Mouse (Mus musculus): ENCODE data around the gene Tmem11.

- no peak for TF ChIP-seq GATA1 (IDR thresholded peaks at IDR 0.05; ENCODE audit: low read length)
- TF ChIP-seq TAL1 (IDR thresholded peaks at IDR 0.05; ENCODE audit: low read length): no peak
These were observed 35.4 kb upstream of the Tmem11 start, which contains the start of gene Natd1 for GRCm38 (mm10) chr11:60914491-60914890.
